Comparison of ENCODE assay signal across 17 mouse cellular contexts in genomic region chr16:65451885-65452284, GRCm38 (mm10).
"Had no signal": no experiment of that assay in that cellular context is flagged by ENCODE, and none has a peak within 500 bp of the region (broad histone marks: within the 10 kb centered on the region; RNA-seq: fewer than 3 reads in every experiment).

No protein-coding gene starts in this region.

- H3K4me3 ChIP-seq: midbrain, embryonic 12.5 days; myocyte; neural tube, embryonic 13.5 days; neural tube, embryonic 15.5 days; stomach, embryonic 15.5 days had no signal

- DNase-seq: lung, adult 18-20 months; lung, embryonic 14.5 days; lung, postnatal 10 days; lung, postnatal 4 days; midbrain, embryonic 14.5 days; right cerebral cortex, postnatal 14 days; thymus, adult 18-20 months; thymus, postnatal 14 days; thymus, postnatal 36 days had no signal

- H3K9me3 ChIP-seq: midbrain, embryonic 12.5 days; neural tube, embryonic 13.5 days; neural tube, embryonic 15.5 days; stomach, embryonic 15.5 days had no signal

- H3K4me2 ChIP-seq: lung, embryonic 14.5 days; midbrain, embryonic 12.5 days; neural tube, embryonic 13.5 days; neural tube, embryonic 15.5 days; stomach, embryonic 15.5 days had no signal

- H3K36me3 ChIP-seq: midbrain, embryonic 12.5 days; neural tube, embryonic 13.5 days; neural tube, embryonic 15.5 days; stomach, embryonic 15.5 days had no signal

- H3K27me3 ChIP-seq: midbrain, embryonic 12.5 days; neural tube, embryonic 13.5 days; neural tube, embryonic 15.5 days; stomach, embryonic 15.5 days had no signal

- H3K4me1 ChIP-seq: midbrain, embryonic 12.5 days; neural tube, embryonic 13.5 days; neural tube, embryonic 15.5 days; stomach, embryonic 15.5 days had no signal

- ATAC-seq: midbrain, embryonic 16.5 days had no signal

- H3K9ac ChIP-seq: liver, embryonic 14.5 days; lung, embryonic 14.5 days; midbrain, embryonic 12.5 days; neural tube, embryonic 13.5 days; neural tube, embryonic 15.5 days; stomach, embryonic 15.5 days had no signal

- H3K27ac ChIP-seq: liver, embryonic 14.5 days; midbrain, embryonic 12.5 days; neural tube, embryonic 13.5 days; neural tube, embryonic 15.5 days; stomach, embryonic 15.5 days; stomach, postnatal 0 days had no signal
